Mouse (Mus musculus) cerebellum, postnatal 14 days (tissue): Measurements from ENCODE around the gene Iars2.
A peak's percentile ranks its signal among the peaks of the same experiment; 100 is the strongest.

Experiments used
- DNase-seq, 2 experiments: peaks; one replicate each; pipeline ENCODE4 v3.0.0; 2021; ENCODE audit warnings: mixed read lengths in 2 of 2

Iars2 gene

DNA sequence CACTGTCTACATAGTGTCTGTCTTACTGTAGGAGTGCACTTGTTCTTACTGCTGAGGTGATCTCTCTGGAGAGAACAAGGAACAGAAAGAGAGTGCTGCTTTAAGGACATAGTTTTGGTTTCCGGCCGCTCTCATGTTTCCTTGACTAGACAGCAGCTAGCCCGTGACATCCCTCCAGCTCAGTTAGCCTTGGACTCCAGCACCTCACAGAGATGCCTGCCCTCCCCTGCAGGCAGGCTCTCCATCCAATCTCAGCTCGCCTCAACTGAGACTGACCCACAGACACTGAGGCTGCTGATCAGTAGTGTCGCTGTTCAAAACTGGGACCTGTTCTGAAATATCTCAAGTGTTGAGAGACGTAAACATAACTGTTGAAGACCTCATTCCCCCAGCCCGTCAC lies 53.2 kb downstream of the Iars2 start:
- no peak for DNase-seq

DNA sequence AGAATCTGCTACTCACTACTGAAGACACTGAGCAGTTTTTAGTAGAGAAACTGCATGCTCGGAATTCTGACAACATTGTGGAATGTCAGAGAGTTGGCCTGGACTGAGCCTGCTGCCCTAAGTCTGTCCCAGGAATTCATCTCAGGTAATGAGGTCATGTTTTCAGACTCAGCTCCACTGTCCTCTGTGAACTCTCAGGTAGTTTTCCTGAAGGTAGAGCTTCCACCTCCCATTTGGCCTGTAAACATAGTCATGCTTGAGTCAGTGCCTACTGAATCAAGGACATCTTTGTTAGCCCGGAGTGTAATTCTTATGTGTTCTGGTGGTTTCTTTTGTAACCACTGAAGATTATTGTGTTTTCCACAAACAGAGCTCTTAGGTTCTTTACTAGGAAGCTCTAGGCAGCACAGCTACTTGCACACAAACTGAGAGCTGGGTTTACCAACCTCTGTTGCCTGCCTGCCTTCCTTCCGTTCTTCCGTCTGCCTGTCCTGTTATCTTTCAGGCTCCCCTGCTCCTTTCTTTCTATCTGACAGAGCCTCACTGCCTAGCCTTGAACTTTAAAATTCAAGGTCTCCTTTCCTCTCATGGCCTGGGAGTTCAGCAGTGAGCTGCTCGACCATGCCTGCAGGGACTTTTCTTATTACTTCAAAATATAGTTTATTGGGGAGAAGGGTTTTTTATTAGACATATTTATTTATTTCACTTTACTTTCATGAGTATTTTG lies 54.2 kb downstream of the Iars2 start:
- no peak for DNase-seq

DNA sequence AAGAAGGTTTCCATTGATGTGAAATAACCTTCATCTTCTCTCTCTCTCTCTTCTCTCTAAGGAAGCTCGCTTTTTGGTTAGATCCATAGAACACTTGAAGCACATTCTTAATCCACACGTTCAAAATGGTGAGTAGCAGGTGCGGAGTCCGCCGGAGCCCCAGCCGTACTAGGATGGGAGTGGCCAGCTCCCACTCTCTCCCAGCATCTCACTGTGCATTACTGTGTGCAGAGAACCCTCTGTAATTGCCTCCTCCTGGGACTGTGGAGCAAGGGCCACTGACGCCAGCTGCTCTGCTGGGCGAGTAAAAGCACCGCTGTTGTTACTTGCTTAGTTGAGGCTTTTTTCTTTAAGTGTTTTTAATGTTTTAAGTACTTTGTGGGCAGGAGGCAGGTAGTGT lies 57.8 kb downstream of the Iars2 start:
- no peak for DNase-seq

DNA sequence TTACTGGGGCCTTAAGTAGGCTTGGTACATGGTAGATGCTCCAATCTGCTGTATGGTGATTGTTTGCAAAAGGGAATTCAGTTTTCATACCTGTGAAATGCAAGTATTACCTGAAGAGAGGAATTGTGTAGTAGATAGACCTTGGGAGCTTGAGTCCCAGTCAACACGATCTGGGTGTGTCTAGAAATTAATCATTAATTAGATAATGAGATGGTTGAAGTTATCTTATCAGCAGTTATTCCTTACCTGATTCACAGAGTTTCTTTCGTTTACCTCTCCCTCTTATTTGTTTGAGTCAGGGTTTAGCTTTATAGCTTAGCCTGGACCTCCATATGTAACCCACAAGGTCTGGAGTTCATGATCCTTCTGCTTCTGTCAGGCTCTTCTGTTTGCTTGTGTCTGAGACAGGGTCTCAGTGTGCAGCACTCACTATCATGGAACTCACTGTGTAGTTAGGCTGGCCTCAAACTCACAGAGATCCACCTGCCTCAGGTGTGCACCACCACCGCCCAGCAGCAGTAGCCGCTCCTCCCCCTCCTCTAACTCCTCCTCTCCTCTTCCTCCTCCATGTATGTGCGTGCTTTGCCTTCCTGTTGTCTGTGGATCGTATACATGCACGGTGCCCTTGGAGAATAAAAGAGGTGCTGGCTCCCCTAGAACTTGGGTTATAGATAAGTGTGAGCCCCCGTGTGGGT lies 58.6 kb downstream of the Iars2 start:
- DNase-seq: no peak

DNA sequence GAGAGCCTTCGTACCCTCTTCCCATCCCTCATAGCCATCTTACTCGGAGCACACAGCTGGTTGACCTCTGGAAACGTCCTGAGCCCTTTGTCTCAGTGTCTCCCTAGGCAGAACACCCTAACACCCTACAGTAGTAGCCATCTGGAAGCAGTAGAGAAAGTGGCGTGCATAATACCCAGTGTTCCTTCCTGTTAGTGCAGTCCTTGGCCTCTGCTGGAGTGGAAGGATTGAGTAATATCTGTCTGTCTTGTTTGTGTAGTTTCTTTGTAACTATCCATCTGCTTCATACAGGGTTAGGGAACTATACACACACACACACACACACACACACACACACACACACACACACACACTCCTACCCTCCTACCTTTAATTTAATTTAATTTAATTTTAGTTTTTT lies 60.5 kb downstream of the Iars2 start:
- DNase-seq: no peak

DNA sequence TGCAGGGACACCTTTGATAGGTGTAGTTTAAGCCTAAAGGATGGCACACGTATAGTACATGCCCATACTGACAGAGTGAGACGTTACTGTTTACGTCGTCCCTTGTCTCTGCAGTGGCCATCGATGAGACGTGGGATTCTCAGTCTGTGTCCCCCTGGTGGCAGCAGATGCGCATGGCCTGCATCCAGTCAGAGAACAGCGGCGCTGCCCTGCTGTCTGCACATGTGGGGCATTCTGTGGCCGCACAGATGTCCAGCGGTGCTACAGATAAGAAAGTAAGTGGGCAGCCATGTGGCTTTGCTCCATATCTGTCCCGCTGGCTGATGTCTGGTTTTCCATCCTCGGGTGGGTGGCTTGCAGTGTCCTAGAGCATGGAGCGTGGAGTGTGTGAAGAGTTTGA lies 66.6 kb downstream of the Iars2 start:
- peak in 1 of 2 experiments; percentile 22 for DNase-seq

DNA sequence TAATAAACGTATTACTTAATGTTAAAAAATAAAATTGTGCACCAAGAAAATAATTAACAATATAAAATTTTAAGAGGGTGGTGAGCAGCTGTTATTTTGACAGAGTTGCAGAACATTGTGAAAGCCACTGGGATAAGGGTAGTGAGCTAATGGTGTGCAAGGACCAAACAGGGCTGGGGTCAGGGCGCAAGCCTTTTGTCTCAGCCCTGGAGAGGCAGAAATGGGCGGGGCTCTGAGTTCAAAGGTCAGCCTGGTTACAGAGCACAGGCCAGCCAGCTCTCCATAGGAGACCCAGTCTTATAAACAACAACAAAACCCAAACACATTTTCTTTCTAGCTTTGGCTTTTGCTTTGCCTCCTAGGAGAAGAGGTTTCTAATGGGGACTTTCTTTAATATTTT lies 72.4 kb downstream of the Iars2 start:
- DNase-seq: no peak

DNA sequence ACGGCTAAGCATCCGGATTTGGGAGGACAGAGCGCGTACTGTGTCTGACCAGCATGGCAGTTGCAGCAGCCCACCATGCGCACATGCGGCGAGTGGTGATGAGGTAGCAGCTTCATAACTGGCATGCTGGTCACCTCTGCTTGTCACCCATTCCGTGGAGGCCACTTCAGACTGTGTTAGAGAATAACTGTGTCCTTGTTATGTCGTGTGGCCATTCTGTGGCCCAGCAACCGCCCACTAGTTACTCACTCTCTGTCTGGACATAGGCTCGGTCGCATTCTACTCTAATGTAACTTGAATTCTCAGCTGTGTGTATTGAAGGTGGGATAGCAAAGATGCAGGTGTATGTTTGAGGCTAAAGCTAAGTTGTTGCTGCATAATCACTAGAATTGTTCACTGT lies 73.9 kb downstream of the Iars2 start:
- no peak for DNase-seq

DNA sequence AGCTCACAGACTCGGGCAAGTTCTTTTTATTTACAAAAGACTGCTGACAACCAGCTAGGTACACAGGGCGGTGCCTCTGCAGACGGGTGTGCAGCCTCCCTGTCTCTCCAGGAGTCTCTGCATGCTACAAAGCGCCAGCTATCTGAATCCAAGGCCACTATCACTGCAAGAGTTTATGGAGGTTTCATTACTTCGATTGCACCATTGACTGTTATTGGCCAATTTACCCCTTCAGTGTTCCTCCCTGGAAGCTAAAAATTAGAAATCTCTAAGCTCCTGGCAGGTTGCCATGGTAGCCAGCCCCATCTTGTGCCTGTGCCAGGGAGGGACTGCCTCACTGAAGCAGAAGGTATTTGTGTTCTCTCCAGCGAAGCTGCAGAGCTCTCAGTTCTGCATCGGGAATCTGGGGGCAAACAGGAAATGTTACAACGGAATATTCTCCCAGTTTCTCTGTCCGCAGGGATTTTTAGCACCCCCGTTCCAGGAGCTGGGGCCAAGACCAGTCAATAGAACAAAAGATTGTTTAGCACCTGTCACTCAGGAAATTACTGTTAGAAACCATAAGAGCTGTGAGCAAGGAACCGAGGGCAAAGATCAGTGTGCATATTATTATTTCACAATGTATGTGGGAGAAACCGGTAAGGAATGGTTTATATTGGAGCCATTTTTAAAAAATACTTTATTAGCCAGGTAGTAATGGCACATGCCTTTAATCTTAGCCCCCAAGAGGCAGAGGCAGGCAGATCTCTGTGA lies 75.9 kb downstream of the Iars2 start:
- DNase-seq: peak; percentile 19 to 32

DNA sequence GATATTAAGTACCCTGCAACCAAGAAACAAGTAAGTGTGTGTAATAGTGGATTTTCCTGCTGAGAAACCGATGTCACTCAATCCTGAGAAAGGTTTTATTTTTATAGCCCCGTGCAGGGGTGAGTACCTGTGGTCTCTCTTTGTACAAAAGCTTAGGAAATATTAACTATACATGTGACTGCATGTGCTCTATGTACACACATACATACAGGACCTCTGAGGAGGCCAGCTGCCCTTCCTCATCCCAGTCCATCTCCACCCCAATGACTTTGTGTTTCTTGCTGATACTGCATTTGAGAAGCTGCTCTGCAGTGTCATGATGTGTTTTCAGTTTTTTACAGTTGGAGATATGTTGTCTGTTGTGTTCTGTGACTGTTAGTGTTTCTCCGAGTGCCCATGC lies 76.8 kb downstream of the Iars2 start:
- no peak for DNase-seq

DNA sequence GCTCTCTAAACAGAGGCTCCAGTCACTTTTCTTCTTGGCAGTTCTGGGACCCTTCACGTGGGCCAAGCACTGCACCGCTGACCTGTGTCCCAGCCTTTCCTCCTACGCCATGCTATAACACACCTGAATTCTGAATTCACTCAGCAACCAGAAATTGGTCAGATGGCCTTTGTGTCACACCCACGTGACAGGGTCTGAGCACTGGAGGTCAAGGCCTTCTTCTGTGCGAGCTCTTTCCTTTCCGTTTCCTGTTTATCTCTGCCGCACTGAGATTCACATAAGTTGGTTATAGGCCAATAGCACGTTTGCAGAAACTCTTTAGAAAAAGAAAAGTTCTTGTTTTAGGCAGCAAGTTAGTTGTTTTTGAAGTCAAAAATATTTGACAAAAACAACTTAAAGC lies 80.5 kb downstream of the Iars2 start:
- no peak for DNase-seq

DNA sequence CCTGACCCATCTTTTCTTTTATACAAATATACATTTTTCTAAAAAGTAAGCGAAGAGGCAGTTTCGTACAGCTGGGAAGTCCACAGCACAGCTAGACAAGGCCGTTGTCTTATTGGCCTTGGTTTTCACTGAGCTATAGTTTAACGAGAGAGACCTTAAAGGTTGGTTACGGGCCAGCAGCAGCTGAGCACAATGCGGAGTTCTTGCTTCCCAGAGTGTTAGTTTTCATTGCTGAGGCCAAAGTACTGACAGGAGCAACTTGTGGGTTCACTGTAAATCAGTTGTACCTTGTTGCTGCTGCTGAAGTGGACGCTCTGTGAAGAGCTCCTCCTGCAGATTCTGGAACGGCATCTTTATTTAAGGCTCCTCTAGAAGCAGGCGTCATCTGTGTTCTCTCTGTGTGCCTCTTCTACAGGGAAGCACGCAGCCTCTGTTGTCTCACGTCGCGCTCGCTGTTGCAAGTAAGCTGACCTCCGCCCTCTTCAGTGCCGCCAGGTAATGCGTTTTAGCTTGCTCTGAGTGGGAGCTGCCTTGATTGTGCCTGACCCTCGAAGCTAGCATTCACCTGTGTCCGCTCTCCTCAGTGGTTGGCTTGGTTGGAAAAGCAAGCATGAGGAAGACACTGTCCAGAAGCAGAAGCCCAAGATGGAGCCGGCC lies 81.6 kb downstream of the Iars2 start:
- DNase-seq: no peak

DNA sequence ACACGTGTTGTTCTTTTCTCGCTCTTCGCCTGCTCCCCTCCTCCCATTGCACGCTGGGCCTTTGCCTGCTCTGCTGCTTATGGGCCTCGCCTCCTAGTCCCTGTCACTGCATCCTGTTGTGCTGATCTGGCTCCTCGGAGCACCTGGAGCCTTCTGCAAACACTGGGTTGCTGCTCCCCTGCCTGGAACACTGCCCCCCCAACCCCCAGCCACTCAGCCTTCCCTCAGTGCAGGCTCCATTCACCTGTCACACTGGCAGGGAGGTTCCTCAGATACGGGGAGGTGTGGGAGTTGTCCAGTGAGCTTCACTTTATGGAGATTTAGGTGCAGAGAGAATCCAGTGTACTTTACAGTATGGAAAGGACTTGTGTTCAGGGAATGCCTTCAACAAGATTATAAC lies 83.7 kb downstream of the Iars2 start:
- DNase-seq: no peak

DNA sequence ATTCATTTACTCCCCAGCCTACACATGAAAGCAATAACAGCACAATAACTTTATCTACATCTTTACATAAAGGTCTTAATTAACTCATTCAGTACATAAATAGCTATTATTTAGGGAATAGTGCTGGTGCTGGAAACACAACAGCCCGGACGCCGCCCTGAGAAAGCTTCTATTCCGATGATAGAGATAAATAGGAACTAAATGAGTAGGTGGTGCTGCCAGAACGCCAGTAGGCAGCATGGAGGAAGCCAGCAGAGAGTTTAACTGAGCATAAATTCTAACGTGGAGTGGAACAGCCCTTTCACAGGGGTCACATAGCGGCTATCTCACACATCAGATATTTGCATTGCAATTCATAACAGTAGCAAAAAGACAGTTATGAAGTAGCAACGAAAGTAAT lies 86.2 kb downstream of the Iars2 start:
- DNase-seq: no peak

DNA sequence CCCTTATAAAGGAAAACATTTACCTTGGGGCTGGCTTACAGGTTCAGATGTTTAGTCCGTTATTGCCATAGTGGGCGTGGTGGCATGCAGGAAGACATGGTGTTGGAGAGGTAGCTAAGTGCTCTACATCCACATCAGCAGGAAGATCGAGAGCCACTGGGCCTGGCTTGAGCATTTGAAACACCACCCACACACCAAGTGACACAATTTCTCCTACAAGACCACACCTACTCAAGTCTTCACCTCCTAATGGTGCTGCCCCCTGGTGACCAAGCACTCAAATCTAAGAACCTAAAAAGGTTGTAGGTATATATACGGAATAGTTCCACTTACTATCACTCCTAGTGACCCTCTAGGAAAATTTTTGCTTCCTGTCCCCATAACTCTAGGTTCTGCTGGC lies 92.7 kb downstream of the Iars2 start:
- DNase-seq: peak in 1 of 2 experiments; percentile 20

DNA sequence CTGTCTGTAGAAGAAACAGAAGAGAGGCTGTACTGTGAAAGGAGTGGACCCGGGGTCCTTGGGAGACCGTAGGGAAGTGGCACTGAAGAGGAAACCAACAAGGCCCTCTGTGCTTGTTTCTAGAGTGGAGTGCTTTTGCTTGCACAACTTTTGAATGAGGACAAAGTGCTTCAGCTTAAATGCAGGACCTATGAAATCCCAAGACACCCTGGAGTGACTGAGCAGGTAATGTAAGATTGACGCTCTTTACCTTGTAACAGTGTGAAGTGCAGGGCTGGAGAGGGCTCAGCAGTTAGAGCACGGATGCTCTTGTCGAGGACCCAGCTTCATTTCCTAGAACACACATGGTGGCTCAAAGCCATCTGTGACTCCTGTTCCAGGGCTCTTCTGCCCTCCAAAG lies 93.4 kb downstream of the Iars2 start:
- no peak for DNase-seq
